Mouse (Mus musculus) left cerebral cortex, postnatal 10 days (tissue): ENCODE data around the gene Gm20458. TPM values are rescaled to one million over a fixed set of nuclear protein-coding genes. Genes with fewer than 3 reads are reported as not detected.

ENCODE experiments used
- DNase-seq, 2 experiments: peaks; one replicate each; pipeline ENCODE4 v3.0.0; 2021 to 2022; ENCODE audit warnings: low spot score in 2 of 2, mixed read lengths in 1 of 2; ENCODE audit errors: extremely low spot score in 1 of 2
- intact Hi-C: fragments of 180-260 bp; cut with DNase I; formaldehyde crosslinking; loops from one replicate; pipeline ENCODE4 v1.15.1; 2025
- total RNA-seq, 2 experiments: library from RNA; stranded (reverse); gene quantifications; 2 replicates each; pipeline ENCODE4 v1.2.3; 2021

Gm20458 gene
- total RNA-seq, 2 experiments from 2014 or later, result 2.2 to 6.0 TPM

DNA sequence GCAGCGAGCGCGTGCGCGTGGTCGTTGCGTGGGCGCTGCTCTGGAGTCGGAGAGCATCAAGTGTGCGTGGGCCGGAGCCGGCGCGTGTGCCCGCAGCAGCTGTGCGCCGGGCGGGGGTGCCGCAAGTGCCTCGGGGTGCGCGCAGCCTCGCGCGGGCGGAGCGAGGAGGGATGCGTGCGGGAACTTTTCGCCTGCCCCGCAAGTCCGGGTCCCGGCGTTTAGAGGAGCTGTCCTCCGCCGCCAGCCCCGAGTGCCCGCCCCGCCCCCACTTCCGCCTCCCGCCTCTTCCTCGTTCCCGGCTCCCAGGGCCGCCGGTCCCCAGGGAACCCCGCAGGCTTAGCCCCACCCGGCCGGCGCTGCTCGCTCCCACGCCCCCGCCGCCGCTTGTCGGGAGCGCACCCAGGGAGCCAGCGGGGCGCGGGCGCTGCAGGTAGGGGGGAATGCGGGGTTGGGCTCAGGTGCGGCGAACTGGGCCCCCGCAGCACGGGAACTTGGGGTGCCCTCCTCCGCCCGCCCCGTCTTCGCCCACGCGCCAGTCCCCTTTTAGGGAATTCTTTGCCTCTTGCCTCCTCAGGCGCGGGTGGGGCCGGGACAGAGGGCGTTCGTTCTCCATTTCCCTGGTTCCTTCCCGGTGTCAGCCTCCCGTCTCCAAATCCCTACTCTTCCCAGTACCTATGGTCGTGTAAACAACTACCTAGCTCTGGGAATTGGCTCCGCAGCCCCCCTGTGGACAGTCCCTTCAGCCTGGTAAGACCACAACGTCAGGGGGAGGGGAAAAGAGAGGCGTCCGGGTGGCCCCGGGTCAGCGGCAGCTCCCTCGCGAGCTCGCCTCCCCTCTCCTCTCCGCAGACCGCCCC is 25.7 kb downstream of the Gm20458 start:
- DNase-seq, result peak; percentile 66 to 85
- intact Hi-C loops, result no loop called here

DNA sequence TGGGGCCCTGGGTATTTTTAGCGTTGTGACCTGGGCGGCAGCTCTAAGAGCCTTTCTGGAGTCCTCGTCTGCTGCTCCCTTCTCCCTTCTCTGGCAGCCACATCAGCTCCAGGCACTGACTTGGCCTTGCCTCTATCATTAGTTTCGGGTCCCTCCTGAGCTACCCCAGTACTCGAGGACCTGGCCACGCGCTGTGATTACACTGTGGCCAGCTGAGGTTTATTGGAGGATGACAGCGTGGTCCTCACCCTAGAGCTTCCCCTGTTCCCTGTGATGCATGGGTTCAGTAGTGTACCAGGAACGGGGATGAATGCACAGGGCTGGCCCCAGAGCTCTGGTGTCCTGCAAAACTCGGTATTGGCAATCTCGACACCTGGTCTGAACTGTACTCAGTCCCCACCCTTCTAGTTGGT is 26.4 kb downstream of the Gm20458 start:
- DNase-seq, result no peak
- intact Hi-C loops, result no loop called here

DNA sequence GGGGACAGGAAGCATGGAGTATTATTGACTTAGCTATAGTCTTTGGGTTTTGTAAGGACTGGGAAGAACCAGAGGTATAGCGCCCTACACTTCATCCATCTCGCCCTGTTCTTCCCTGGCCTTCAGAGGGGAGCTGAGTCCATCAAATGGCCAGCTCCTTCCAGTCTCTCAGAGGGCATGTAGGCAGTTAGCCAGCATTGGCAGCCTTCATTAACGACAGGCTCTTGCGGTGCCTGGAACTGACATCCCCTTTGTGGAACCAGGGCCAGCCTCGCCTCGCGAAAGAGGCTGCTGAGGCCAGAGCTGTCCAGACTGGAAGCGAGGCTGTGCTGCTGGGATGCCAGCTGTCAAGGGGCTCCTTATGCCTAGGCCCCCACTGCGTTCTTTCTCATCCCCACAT is 27.0 kb downstream of the Gm20458 start:
- DNase-seq, result peak in 1 of 2 experiments; percentile 51
- intact Hi-C loops, result no loop called here

DNA sequence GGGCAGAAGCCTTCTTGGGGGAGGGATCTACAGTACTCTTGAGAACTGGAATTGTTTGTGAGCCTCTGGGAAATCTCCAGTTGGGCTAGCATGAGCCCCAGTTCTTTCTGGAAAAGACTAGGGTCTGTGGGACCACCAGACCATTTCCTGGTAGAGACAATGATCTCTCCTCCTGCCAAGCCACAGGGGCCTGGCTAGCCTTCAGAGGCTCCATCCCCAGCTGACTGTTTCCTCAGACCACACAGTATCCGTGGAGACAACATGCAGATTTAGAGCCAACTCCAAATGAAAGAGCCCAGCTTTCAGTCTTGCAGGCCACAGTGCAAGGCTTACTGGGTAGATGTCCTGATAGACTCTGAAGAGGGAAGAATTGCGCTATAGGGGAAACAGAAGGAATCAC is 33.4 kb downstream of the Gm20458 start:
- DNase-seq, result peak in 1 of 2 experiments; percentile 30
- intact Hi-C loops, result no loop called here

DNA sequence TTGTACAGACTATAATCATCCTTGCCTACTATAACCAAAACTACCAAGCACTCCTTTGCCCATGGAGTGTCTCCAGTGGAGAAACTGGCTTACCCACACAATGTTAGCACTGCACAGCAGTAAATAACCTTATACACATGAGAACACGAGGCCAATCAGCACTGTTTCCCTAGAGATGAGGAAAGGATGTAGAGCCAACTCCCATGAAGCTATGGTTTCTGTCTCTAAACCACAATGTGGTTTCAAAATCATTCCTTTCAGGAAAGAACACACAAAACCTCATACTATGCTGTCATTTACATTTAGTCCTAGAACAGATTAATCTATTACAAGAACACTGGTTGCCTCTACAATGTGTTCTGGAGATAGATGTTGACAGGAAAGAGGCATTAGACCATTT is 35.6 kb downstream of the Gm20458 start:
- intact Hi-C loops, result no loop called here
- no peak for DNase-seq

DNA sequence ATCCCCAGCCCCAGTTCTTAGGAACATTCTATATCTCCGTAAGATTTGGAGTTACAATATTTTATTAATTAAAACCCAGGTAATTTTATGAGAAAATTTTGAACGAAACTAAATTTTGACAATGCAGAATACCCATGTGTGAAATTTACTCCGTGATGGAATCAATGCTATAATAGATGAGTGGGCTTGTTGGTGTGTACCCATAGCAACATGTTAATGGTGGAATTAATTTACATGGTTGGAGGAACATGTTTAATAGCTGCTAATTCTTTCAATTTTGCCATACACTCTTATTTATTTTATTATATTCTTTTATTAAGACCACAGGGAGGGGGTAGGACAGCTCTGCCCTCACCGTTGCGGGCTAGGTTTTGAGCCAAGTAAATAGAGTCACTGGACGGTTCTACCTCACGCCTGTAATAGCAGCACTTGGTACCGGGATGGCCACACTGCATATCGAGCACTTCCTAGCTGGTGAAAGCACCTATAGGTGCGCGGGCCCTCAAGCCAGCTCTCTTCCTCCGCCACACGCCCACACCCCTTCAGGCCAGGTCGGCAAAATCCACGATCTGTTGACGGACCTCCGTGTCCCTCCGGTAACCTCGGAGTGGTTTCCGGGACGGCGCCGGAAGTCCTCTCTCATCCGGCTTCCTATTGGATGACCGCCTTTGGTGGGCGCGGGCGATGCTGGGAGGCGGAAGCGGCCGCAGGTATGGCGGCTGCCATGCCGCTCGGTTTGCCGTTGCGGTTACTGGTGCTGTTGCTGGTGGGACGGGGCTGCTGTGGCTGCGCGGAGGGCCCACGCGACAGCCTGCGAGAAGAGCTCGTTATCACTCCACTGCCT is 36.3 kb downstream of the Gm20458 start, which contains the start of gene Pigt:
Gene Pigt, plus strand, starts transcription at position 674 of the 844 bp plus-strand sequence.
- peak; percentile 81 to 92 for DNase-seq
- intact Hi-C loops, result no loop called here

DNA sequence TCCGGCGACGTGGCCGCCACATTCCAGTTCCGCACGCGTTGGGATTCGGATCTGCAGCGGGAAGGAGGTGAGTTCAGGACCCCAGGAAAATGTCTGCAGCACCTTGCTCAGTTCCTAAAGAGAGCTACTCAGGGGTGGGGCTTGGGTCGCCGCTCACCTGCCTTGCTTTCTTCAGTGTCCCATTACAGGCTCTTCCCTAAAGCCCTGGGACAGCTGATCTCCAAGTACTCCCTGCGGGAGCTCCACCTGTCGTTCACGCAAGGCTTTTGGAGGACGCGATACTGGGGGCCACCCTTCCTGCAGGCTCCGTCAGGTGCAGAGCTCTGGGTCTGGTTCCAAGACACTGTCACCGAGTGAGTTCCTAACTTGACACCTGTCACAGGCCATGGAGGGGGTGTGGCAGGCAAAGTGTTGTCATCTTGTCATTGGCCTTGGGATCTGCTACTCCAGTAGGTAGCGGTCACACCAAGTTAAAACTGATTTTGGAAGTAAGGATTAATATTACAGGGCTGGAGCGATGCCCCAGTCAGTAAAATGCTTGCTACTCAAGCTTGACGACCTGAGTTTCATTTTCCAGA is 37.0 kb downstream of the Gm20458 start:
- DNase-seq, result no peak
- intact Hi-C loops, result no loop called here

DNA sequence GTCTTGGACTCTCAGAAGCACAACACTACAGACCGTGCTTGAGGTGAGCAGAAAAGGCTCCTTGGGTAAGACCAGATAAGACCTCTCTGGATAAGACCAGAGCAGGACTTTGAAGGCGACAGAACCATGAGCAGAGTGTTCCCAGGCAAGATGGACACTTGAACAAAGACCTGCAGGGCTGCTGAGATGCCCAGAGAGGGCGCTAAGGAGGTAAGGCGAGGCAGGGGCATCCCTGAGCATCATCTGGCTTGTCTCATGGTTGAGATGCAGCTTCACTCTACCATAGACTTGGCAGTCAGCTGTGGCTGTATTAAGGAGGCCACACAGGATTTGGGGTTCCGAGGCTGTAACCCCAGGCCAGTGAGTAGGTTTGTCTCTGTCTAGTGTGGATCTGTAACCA is 38.5 kb downstream of the Gm20458 start:
- DNase-seq, result no peak
- intact Hi-C loops, result no loop called here

DNA sequence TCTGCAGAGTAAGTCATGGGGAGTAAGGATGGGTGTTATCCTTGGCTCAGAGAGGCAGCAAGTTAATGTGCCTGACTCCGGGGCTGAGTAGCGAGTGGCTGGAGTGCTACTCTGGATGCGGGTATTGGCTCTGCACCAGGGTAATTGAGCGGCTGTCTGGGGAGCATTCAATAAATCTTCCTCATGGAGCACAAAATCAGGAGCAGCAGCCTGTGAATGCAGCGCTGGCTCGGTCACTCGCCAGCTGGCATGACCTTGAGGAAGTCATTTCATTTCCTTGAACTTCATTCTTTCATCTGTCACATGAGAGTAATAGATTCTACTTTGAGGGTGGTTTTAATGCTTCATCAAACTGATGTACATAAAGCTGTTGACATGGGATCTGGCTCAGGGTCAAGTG is 39.7 kb downstream of the Gm20458 start:
- intact Hi-C loops, result no loop called here
- DNase-seq, result no peak

DNA sequence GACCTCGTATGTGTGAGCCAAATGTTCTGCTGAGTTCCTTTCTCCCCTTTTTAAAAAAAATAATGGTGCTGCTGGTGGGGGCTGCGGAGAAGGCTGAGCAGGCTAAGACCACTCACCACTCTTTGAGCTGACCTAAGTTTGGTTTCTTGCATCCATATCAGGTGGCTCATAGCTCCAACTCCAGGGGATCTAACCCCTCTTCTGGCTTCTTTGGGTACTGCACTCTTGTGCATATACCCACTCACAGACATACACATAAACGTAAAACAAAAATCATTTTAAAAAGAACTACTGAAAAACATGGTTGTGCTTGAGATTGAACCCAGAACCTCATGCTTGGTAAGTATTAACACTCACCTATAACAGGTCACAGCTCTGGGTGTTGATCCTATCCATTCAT is 44.2 kb downstream of the Gm20458 start:
- no peak for DNase-seq

DNA sequence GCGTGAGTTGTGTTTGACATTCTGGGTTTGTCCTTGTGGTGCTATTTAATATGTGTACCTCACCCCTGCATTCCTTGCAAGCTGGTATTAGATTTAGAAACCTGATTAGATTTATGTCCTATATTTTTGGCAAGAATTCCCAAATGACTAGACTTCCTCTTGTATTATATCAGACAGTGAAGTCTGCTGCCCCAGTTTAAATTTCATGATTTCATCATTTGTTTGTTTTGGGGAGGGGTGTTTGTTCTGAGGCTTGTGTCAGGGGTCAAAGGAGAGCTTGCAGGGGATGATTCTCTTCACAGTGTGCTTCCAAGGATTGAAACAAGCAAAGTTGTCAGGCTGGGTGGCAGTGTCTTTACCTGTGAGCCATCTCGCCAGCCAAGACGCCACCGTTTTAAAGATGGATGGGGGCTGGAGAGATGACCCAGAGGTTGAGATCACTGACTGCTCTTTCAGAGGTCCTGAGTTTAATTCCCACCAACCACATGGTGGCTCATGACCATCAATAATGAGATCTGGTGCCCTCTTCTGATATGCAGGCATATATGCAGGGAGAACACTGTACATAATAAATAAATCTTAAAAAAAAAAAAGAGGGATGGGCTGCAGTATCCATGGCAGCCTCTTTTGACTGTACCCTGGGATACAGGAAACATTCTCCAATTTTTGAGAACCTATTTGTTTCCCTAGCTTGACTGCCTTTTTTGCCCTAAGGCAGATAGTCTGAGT is 45.0 kb downstream of the Gm20458 start:
- DNase-seq, result no peak
- intact Hi-C loops, result no loop called here

More for the DNA sequence above, 44.2 kb downstream of the Gm20458 start:
- intact Hi-C loops, result no loop called here

DNA sequence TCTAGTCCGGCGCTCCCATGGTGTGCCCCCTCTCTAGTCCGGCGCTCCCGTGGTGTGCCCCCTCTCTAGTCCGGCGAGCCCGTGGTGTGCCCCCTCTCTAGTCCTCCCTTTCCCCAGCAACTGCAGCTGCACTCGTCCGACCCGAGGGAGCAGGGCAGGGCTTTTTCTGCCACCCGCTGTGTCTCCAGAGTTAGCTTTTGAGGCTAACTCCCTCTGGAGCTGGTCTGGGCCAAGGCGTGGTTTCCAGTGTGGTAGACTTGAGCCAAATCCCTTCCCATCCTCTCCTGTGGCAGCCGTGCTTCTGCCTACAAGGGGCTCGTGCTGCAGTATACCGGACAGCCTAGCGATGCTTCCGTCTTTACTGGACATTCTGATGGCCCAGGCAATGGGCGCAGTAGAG is 47.0 kb downstream of the Gm20458 start:
- no peak for DNase-seq
- intact Hi-C loops, result no loop called here

DNA sequence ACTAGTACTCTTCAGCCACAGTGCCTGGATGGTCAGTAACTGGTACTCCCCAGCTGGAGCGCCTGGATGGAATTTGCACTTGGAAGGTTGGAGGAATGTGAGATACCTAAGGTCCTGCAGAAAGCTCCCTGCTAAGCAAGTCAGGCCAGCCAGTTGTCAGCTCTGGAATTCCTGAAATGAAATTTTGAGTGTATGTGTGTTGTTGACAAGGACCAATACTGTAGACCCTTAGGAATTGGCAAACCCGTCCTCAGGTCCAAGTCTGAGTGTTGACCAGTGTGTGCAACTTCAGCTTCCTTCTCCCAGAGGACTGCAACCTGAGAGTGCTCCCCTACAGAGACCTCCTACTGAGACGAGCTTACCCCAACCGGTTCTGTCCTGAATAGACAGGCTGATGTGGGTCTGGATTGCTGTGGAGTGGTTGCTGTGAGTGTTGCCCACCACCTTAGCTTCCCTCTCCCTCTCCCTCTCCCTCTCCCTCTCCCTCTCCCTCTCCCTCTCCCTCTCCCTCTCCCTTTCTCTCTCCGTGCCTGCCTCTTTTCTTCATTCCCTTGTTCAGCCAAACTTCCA is 49.9 kb downstream of the Gm20458 start:
- no peak for DNase-seq
- intact Hi-C loops, result no loop called here

DNA sequence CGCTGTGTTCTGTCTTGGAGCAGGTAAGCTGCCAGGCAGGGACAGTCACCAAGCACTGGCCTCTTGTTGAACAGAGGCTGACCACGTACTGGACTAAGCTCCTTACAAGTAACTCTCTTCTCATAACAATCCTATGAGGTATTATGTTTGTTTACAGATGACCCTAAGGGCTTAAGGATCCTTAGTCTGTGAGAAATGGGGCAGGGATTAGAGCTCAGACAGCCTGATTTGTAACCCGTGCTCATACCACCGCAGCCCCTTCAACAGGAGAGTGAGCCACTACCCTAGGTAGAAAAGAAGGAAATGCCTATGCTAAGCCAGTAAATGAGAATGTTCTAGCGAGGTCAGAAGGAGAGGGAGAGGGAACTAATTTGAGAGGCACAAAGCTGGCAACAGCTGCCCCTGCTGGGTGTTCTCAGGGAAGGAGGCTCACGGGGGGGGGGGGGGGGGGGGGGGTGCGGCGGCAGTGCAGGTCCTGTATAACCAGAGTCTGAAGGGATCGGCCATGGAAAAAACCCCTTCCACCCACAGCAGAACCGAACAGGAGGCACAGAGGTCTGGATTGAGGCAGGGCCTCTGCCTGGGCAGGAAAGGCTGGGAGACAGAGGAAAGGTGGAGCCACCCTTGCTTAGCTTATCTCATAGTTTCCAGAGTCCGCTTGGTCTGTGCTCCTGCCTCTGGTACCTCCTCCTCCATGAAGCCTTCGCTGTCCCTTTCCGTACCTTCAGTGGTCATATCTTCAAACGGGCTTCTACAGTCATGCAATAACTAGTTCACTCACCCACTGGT is 51.5 kb downstream of the Gm20458 start:
- intact Hi-C loops, result no loop called here
- no peak for DNase-seq

DNA sequence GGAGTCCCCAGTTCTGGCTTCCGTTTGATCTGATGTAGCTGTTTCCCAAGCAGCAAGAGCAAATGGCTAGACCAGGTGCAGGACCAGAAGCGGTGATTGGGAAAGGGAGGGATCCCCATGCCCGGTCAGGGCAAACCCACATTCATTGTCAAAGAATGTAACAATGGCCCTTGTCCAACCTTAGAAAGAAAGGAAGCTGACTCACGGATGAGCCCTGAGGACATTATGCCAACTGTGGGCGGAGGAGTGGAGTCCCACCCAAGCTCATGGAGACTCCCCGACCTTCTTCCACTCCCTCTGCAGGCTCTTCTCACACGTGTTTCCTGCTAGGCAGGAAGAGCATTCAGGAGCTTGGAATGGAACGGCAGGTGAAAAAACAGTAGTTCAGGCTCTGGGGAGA is 52.6 kb downstream of the Gm20458 start:
- intact Hi-C loops, result no loop called here
- DNase-seq, result no peak

DNA sequence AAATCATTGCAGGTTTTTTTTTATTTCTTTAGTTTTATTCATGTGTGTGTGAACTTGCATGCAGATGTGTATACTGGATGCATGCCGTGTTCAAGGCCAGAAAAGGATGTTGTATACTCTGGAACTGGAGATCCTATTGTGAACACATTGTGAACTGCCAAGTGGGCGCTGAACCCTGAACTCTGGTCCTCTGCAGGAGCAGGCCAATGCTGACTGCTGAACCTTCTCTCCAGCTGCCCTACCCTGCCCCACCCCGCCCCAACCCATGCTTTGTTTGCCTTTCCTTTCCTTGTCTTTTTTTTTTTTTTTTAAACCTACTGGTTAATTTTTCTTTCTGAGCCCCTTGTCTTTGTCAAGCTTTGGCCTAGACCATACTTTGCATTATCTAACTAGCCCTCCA is 54.1 kb downstream of the Gm20458 start:
- intact Hi-C loops, result no loop called here
- no peak for DNase-seq

DNA sequence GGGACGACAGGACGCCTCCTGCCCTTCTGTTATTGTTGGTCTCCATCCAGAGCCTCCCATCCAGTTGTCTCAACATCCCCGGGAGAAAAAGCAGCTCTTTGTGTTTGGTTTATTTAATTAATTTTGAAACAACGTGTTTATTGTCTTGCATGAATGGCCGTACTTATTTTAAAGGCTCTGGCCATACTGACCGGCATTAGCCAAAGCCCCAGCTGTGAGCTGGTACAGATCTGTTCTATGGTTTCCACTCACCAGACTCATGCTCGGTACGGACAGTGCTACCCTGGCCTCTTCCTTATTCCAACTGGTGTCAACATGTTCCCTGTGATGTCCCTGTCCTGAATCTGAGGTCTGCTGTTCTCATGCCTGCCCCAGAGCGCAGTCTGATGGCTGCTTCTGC is 55.1 kb downstream of the Gm20458 start:
- intact Hi-C loops, result no loop called here
- DNase-seq, result no peak

DNA sequence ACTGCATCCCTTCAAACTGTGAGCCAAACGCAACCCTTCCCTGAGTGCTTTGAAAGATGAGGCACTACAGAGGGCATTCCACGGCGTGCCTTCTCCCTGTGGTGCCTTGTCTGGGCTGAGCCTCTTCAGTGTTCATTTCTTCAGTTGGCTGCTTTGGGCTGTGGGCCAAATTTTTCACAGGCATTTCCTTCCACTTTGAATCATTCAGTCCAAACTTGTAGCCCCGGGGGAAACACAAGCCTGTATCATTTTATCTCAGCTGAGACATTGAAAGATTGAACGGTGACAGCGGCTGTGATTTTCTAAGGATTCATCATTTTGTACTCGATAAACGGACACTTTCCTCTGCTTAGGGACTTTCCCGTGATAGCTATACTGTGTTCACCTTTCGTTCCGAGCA is 55.8 kb downstream of the Gm20458 start:
- intact Hi-C loops, result no loop called here
- no peak for DNase-seq
